8 mouse cellular contexts compared by ENCODE assay signal in genomic region chr11:117326867-117327600, GRCm38 (mm10).
A peak's percentile ranks its signal among the peaks of the same experiment; 100 is the strongest.
DNase-seq lines count a peak whose midpoint lies in the region; ATAC-seq and TF ChIP-seq lines count a peak whose summit lies in the region.

No protein-coding gene starts in this region.

- no peaks in the 10 kb centered on the region for H3K27me3 ChIP-seq in heart, embryonic 10.5 days (ENCODE audit: insufficient read depth, poor library complexity, severe bottlenecking)
- H3K27me3 ChIP-seq in heart, postnatal 0 days (ENCODE audit: control insufficient read depth, insufficient read depth, low read length), result no peaks in the 10 kb centered on the region

- no peak for TF ChIP-seq CTCF in heart, postnatal 0 days (IDR thresholded peaks at IDR 0.05; ENCODE audit: low read depth)

- H3K4me1 ChIP-seq in heart, embryonic 10.5 days, result peaks cover 86% of the 10 kb centered on the region
- peaks cover 33% of the 10 kb centered on the region for H3K4me1 ChIP-seq in heart, postnatal 0 days (ENCODE audit: control insufficient read depth, insufficient read depth)

- 69% methylated on average over 16 of the region's 16 CpGs for WGBS in heart, embryonic 10.5 days
- WGBS in heart, postnatal 0 days, result 58% methylated on average over 16 of the region's 16 CpGs

- H3K9me3 ChIP-seq in heart, embryonic 10.5 days, result no peaks in the 10 kb centered on the region
- H3K9me3 ChIP-seq in heart, postnatal 0 days (replicated peaks; ENCODE audit: control insufficient read depth, low read length), result no peaks in the 10 kb centered on the region

- H3K27ac ChIP-seq in heart, embryonic 10.5 days, result peak overlapping the region; percentile 75
- peak overlapping the region; percentile 53; the same call in 1 of the 2 replicates for H3K27ac ChIP-seq in heart, postnatal 0 days (ENCODE audit: low read depth)

- no peak overlapping the region for H3K4me3 ChIP-seq in heart, embryonic 10.5 days
- no peak overlapping the region for H3K4me3 ChIP-seq in heart, postnatal 0 days (ENCODE audit: low read depth, low read length)

- no peak for ATAC-seq in heart, postnatal 0 days (ENCODE audit: insufficient read depth, low read depth)
- no peak for ATAC-seq in erythroid progenitor cell, adult 5-6 weeks (replicated peaks; ENCODE audit: low FRiP score, poor library complexity, severe bottlenecking)

- no peaks in the 10 kb centered on the region for H3K36me3 ChIP-seq in heart, embryonic 10.5 days
- H3K36me3 ChIP-seq in heart, postnatal 0 days (replicated peaks; ENCODE audit: control insufficient read depth, insufficient read depth, low read length), result no peaks in the 10 kb centered on the region

- H3K4me2 ChIP-seq in heart, postnatal 0 days (ENCODE audit: low read depth, low read length), result no peak overlapping the region; the same call in 1 of the 2 replicates

- H3K9ac ChIP-seq in heart, postnatal 0 days (replicated peaks; ENCODE audit: low read depth, low read length), result no peak overlapping the region

- no peak for DNase-seq in heart, embryonic 10.5 days (ENCODE audit: low spot score)
- DNase-seq in heart, postnatal 25 days (ENCODE audit: low spot score), result no peak
- DNase-seq in spleen, adult 18-20 months, result peak; percentile 54 to 56
- no peak for DNase-seq in spleen, adult 12 weeks (ENCODE audit: low spot score)
- no peak for DNase-seq in heart, postnatal 0 days (ENCODE audit: low spot score)
- peak; percentile 77 to 82 for DNase-seq in right cerebral cortex, postnatal 36 days (ENCODE audit: low spot score in 2 of 2)
- no peak for DNase-seq in gastrocnemius, postnatal 14 days

- intact Hi-C loops in heart, postnatal 25 days (cut with DNase I), result no loop called here
- intact Hi-C loops in gastrocnemius, postnatal 14 days (cut with DNase I; ENCODE audit: low total_unique reads), result no loop called here

- TF ChIP-seq EP300 in heart, postnatal 0 days (IDR thresholded peaks at IDR 0.05; ENCODE audit: low read depth), result 0 out of 2 replicates have a peak, but pooled peaks have one; percentile 31

Comparison
In these comparisons a context has a peak if more than half of its experiments do, and no peak if none do; other contexts are left out.
1. DNase-seq: peak in spleen, adult 18-20 months (2 of 2) and right cerebral cortex, postnatal 36 days (2 of 2); none in heart, embryonic 10.5 days (single experiment), heart, postnatal 25 days (single experiment), spleen, adult 12 weeks (single experiment), heart, postnatal 0 days (single experiment) and gastrocnemius, postnatal 14 days (single experiment).